8 mouse cellular contexts compared by ENCODE assay signal in genomic region chr5:33781964-33782344, GRCm38 (mm10). TPM values are rescaled to one million over a fixed set of nuclear protein-coding genes. Genes with fewer than 3 reads are reported as not detected.
DNase-seq lines count a peak whose midpoint lies in the region; ATAC-seq and TF ChIP-seq lines count a peak whose summit lies in the region.

No protein-coding gene starts in this region.

- peak overlapping the region; percentile 91 for H3K4me2 ChIP-seq in forebrain, embryonic 15.5 days (replicated peaks)
- H3K4me2 ChIP-seq in liver, embryonic 15.5 days = peak overlapping the region; percentile 91

- H3K27ac ChIP-seq in bone marrow macrophage, adult 2 months (ENCODE audit: insufficient read depth, low read depth, low read length) = no peak overlapping the region
- H3K27ac ChIP-seq in forebrain, embryonic 15.5 days (replicated peaks) = peak overlapping the region; percentile 92
- peak overlapping the region; percentile 76 for H3K27ac ChIP-seq in liver, embryonic 15.5 days (replicated peaks)

- intact Hi-C loops in left cerebral cortex, postnatal 36 days (cut with DNase I) = loop anchor here (1.0 kb wide), 1 partner anchor 38 kb away; the partner anchor contains the start of gene Nsd2

- no peak for ATAC-seq in forebrain, embryonic 15.5 days (replicated peaks)
- ATAC-seq in liver, embryonic 15.5 days (ENCODE audit: insufficient read depth) = peak; percentile 32; the same call in 1 of the 2 replicates

- peaks cover 14% of the 10 kb centered on the region for H3K36me3 ChIP-seq in forebrain, embryonic 15.5 days
- peaks cover 1% of the 10 kb centered on the region; the same call in 1 of the 2 replicates for H3K36me3 ChIP-seq in liver, embryonic 15.5 days (replicated peaks)

- TF ChIP-seq CTCF in bone marrow macrophage, adult 2 months (IDR thresholded peaks at IDR 0.05; ENCODE audit: low read depth, low read length) = no peak

- no peaks in the 10 kb centered on the region for H3K9me3 ChIP-seq in forebrain, embryonic 15.5 days
- no peaks in the 10 kb centered on the region for H3K9me3 ChIP-seq in liver, embryonic 15.5 days (replicated peaks)

- TF ChIP-seq POLR2A in bone marrow macrophage, adult 2 months (IDR thresholded peaks at IDR 0.05; ENCODE audit: borderline replicate concordance, low read depth, low read length) = no peak

- H3K27me3 ChIP-seq in forebrain, embryonic 15.5 days = no peaks in the 10 kb centered on the region
- no peaks in the 10 kb centered on the region for H3K27me3 ChIP-seq in liver, embryonic 15.5 days

- peak overlapping the region; percentile 93 for H3K9ac ChIP-seq in forebrain, embryonic 15.5 days (replicated peaks)
- H3K9ac ChIP-seq in liver, embryonic 15.5 days = peak overlapping the region; percentile 82

- peak overlapping the region; percentile 78 for H3K4me3 ChIP-seq in bone marrow macrophage, adult 2 months (ENCODE audit: insufficient read depth, low read length)
- peak overlapping the region; percentile 99 for H3K4me3 ChIP-seq in forebrain, embryonic 15.5 days
- peak overlapping the region; percentile 93 for H3K4me3 ChIP-seq in liver, embryonic 15.5 days (replicated peaks)

- WGBS in forebrain, embryonic 15.5 days = 4% methylated on average over 11 of the region's 11 CpGs
- 2% methylated on average over 11 of the region's 11 CpGs for WGBS in liver, embryonic 15.5 days (ENCODE audit: insufficient replicate concordance)

- H3K4me1 ChIP-seq in bone marrow macrophage, adult 2 months (ENCODE audit: control insufficient read depth, insufficient read depth, low read length) = peaks cover 16% of the 10 kb centered on the region
- H3K4me1 ChIP-seq in forebrain, embryonic 15.5 days = peaks cover 22% of the 10 kb centered on the region
- peaks cover 35% of the 10 kb centered on the region for H3K4me1 ChIP-seq in liver, embryonic 15.5 days (replicated peaks)

- DNase-seq in layer of hippocampus, adult 11-12 months (ENCODE audit: low spot score) = peak; percentile 6
- DNase-seq in layer of hippocampus, adult 9-10 months (ENCODE audit: low spot score) = no peak
- no peak for DNase-seq in adrenal gland, adult (ENCODE audit: inconsistent age in 2 of 2, low spot score in 1 of 2)
- no peak for DNase-seq in adrenal gland, adult 18-20 months (ENCODE audit: low spot score in 2 of 2)
- DNase-seq in left cerebral cortex, postnatal 36 days (ENCODE audit: low spot score in 2 of 2) = no peak

RNA-seq across cellular contexts. Expression of gene Letm1, which starts 0.7 kb away (rescaled TPM):
- polyA plus RNA-seq in bone marrow macrophage, adult 2 months (2012; ENCODE audit: insufficient read depth, insufficient read length, missing spikeins) = 23.4 and 26.9 TPM in 2 replicates
- polyA plus RNA-seq in forebrain, embryonic 15.5 days (2015; fragmentation: Nextera tagmentation; extraction: Ambion mirVana) = 69.5 and 72.3 TPM in 2 replicates
- 18.9 and 21.3 TPM in 2 replicates for polyA plus RNA-seq in liver, embryonic 15.5 days (2015; fragmentation: Nextera tagmentation; extraction: Ambion mirVana)
- 100 to 1,000 TPM; 151 to 196 TPM for total RNA-seq in adrenal gland, adult 18-20 months (2021)
- 100 to 1,000 TPM; 108 to 113 TPM for total RNA-seq in left cerebral cortex, postnatal 36 days (2021)

RNA-seq across cellular contexts. Expression of gene Nsd2, which starts 38.6 kb away (rescaled TPM):
- polyA plus RNA-seq in bone marrow macrophage, adult 2 months (2012; ENCODE audit: insufficient read depth, insufficient read length, missing spikeins) = 34.5 and 41.1 TPM in 2 replicates
- polyA plus RNA-seq in forebrain, embryonic 15.5 days (2015; fragmentation: Nextera tagmentation; extraction: Ambion mirVana) = 90.4 and 92.3 TPM in 2 replicates
- polyA plus RNA-seq in liver, embryonic 15.5 days (2015; fragmentation: Nextera tagmentation; extraction: Ambion mirVana) = 23.0 and 26.9 TPM in 2 replicates
- total RNA-seq in adrenal gland, adult 18-20 months (2021) = 10 to 100 TPM; 38.0 to 41.2 TPM
- 100 to 1,000 TPM; 139 to 141 TPM for total RNA-seq in left cerebral cortex, postnatal 36 days (2021)
